Mouse (Mus musculus) right cerebral cortex, postnatal 4 days (tissue): Measurements from ENCODE around the gene Lrcol1.

ENCODE experiments used
- DNase-seq: peaks from one replicate; pipeline ENCODE4 v3.0.0-alpha.2; 2022

Gene Lrcol1

DNA sequence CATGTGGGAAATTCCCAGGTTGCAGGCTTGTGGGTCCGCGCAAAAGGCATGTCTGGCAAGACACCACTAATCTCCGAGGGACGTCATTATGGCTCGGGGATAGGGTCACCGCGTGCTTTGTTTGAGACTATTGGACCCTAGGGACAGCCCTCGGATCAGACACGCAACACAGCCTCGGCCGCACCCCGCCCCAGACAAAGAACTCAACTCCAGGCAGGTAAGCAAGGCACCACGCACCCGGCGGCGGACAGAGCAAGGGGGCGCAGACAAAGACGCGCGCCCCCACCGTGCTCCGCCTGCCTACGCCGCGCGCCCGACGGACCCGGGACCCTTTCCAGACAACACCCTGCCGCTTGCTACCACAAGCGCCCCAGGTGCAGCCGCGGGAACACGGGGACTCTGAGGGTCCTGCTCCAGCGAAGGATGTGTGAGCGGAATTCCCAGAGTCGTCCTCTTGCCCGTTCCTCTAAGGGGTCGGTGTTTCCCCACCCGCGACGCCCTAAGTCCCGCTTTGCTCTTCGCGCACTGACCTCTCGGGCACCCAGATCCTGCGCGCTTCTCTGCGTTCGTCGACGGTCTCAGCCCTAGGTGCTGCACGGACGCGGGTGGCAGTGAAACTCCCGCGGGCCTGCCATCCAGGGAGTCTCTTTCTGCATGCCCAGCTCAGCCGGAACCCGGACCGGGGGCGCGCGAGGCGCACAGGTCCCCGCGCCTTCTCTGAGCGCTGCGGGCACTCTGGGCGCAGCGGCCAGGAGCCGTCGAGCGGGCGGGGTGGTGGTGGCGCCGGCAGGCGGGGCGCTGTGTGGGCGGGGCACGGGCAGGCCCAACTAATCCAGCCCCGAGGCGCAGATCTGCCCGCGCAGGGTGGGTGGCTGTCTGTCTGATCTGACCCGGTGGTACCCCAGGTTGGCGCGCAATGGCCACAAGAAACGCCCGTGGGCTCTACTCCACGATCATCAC lies 42.1 kb downstream of the Lrcol1 start:
- peak; percentile 79 for DNase-seq

DNA sequence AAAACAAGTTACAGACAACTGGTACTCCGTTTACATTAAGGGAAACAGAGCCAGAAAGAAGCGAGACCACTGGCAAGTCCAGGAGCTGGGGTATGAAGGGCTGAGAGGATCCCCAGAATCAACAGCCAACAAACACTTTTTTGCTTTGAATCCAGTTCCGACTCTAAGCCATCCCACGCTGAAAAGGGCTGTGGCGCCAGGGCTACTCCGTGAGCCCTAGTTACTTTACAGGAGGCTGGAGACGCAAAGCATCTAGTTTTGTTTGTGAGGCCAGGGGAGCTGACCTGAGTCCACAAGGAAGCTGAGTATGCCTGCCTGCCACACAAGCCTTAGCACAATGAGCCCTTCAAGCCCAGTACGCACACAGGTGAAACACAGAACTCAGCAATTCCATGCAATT lies 42.8 kb downstream of the Lrcol1 start:
- DNase-seq, result no peak

DNA sequence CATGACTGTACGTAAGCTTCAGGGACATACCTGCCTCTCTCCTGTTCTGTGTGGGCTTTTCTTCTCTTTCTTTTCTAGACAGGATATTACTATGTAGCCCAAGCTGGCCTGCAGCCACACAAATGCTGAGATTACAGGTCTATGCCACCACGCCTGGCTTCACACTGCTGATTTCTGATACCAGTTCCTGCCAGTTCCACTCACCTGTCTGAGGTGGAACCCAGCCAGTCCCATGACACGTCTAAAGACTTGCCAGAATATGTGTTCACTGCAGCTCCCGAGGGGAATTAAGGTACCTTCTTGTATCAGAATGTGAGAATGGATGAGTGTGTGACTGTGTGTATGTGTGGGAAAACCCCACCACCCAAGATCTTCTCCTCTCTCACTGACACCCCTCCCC lies 46.1 kb downstream of the Lrcol1 start:
- no peak for DNase-seq

DNA sequence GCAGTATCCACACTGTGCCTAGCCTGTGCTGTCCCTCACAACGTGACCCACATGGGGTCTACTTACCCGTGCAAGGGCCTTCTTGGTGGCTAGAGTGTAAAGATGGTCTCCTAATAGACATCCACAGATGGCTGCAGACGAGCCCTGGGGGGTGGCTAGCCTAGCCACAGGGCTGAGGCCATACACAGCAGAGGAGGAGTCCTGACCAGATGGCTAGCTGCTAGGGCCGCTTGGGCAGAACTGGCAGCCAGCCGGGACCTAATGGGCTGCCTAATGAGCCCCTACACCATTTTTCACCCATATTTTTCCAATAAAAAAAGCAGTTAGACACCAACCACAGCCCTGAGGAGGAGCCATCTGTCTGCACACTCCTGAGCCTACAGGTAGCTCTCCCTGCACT lies 48.2 kb downstream of the Lrcol1 start:
- DNase-seq, result no peak

DNA sequence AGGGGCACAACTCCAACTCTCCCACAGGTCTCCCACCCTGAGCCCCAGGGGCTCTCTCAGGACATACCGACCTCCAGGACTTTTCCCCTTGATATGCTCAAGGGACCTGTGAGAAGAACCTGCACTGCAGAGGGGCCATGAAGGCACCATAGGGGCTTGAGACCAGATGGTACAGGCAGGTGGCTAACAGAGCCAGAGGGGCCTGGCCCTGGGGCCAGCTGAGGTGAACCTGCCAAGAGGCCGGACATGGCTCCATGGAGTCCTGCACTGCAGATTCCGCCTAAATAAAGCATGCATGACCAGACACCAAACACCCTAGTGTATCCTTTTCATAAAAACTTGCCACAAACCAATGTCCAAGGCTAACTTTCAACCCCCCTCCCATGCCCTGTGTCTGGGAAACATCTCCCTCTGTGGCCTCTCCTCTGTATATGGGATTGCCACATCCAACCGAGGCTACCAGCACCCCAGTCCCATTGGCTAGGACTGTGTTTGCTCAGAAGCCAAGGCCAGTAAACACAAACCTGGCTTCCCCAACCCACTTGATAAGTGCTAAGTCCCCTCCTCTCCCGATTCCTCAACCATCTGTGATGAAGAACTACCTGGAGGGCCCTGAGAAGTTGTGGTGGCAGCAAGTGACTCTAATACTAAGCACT lies 50.6 kb downstream of the Lrcol1 start:
- no peak for DNase-seq

DNA sequence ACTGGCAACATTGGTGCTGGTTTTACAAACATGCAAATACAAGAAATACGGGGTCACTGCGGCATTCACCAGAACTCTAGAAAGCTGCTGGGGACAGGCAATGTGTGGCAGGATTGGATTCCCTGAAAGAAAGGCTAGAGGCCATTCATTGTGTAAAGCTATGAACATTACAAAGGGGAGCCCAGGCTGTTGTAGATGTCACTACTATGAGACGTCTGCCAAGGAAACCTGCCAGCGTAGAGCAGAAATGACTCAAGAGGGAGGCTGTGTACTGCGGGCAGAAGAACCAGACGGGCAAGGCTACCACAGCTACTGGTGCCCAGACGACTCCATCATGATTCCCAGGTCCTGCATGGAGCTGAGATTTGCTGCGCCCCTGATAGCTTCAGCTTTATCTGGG lies 56.6 kb downstream of the Lrcol1 start:
- no peak for DNase-seq

DNA sequence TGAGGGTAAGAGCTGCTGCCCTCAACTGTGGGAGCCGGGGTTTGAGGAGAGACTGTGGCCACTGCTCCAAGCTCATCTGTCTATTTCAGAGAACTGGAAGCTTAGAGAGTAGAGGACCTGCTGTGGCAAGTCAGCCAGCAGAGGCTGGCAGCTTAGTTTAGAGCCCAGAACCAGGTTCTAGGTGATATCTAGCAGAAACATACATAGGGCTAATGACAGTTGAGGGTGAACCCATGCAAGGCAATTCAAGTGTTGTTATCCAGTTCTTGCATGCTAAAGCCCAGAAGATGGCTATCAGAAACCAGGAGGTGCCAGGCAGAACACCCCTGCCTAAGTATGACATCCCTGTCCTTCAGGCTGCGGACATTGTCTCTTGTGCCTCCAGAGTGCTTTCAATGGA lies 58.0 kb downstream of the Lrcol1 start:
- no peak for DNase-seq

DNA sequence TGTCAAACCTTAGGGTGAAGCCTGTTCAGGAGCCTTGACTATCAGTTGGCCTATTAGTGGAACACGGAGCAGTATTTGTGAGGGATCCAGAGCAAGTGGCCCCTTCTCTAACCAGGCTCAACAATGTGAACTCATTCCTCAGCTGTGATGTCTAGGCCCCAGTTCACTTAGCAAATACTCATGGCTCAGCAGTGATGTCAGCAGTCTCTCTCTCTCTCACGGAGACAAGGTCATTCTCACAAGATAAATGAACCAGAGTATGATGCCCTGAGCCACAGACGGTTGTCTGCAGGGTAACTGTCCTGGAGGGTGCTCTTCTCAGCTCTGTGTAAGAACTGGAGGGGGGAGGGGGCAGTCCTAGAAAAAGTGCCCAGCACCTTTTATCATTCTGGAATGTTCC lies 59.4 kb downstream of the Lrcol1 start:
- DNase-seq, result no peak
